Mouse (Mus musculus): ENCODE measurements around the gene Nrxn1.

- TF ChIP-seq POLR2A (IDR thresholded peaks at IDR 0.05; ENCODE audit: low read depth, low read length) (no peak), CTCF (conservative IDR thresholded peaks at IDR 0.05; ENCODE audit: insufficient read depth, insufficient read length, low read depth, low read length) (no peak)
These were observed 279.1 kb downstream of the Nrxn1 start for GRCm38 (mm10) chr17:90813760-90814159.

All from kidney, adult 2 months (tissue).